Mouse (Mus musculus) left cerebral cortex, postnatal 36 days (tissue): Measurements from ENCODE around the gene Tbx22. TPM values are rescaled to one million over a fixed set of nuclear protein-coding genes. Genes with fewer than 3 reads are reported as not detected.
A peak's percentile ranks its signal among the peaks of the same experiment; 100 is the strongest.

ENCODE experiments used
- DNase-seq, 2 experiments: peaks; one replicate each; pipeline ENCODE4 v3.0.0; 2021 to 2022; ENCODE audit warnings: low spot score in 2 of 2, mixed read lengths in 1 of 2
- intact Hi-C: fragments of 180-260 bp; cut with DNase I; formaldehyde crosslinking; loops from one replicate; pipeline ENCODE4 v1.15.1; 2025
- total RNA-seq, 2 experiments: library from RNA; stranded (reverse); gene quantifications; 2 replicates each; pipeline ENCODE4 v1.2.3; 2021

Gene Tbx22
- under 1 TPM in 1 of 2 experiments, not detected in 1; 0.44 TPM for total RNA-seq

DNA sequence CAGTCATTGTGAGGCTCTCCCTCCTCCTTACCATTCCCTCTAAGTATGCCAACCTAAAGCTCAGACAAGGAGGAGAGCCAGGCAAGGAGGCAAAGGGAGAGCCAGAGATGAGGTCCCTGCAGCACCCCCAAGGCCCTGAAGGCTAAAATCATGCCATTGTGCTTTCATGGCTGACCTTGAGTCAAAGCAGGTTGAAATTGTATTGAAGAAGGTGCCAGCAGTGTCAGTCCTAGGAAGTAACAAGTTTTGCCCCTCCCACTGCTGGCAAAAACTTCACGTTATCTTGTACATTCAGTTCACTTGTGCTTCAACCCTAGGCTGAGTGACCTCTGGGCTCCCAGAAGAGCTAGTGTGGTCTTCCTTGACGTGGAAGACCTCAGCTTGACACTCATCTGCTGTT is at the start of gene Tbx22:
Tbx22 (plus strand) TSS at position 301 of the 400 bp plus-strand sequence.
- no peak for DNase-seq
- intact Hi-C loops, result no loop called here

DNA sequence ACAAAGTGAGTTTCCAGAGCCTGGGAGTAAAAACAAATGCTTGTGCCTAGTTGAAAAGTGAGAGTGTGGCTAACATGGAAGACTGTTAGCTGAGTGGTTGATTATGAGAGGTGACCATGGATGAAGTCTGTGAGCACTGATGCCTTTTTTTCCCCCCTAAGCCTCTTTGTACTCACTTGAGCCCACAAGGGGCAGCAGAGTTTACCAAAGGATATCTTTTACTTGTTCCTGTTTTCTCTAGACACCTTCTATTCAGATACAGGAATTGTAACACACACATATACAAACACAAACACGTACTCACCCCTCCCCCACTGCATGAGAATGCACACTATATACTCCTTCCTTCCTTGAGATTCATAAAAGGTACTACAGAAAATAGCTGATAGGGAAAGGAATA is 913 bp downstream of the Tbx22 start:
- intact Hi-C loops, result no loop called here
- DNase-seq, result no peak

DNA sequence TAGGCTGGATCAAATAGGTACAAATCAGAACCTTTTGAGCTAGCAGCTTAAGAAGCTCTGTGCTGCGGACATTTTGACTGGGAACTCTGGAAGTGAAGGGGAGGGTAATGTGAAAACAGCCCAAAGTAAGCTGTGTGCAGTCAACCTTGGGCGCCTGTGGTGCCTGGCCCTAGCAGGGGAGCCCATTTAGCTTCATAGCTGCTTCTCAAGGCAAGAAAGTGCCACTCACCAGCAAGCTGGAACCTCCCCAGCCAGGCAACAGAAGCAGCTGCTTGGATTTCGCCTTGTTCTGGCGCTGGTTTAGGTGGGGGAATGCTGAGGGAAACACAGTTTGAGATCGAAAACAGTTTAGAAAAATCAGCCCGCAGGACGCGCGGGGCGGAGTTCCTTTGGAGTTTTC is 11.4 kb downstream of the Tbx22 start:
- intact Hi-C loops, result no loop called here
- peak in 1 of 2 experiments; percentile 5 for DNase-seq

DNA sequence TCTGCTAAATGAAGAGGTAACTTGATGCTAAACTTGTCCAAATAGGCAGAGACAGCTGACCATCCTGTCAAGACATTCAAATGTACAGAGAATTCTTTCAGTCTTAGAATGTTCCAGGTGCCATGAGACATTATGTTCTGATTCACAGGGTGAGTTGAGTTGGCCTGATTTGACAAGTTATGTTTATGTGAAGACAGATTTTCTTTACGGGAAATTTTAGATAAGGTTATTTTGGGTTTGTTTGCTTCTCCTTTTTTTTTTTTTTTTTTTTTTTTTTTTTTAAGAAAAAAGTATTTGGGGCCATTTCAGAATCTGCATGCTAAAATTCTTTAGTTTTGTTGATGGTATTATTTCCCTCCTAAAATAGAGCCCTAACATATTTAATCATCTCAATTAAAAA is 40.8 kb downstream of the Tbx22 start:
- intact Hi-C loops, result no loop called here

DNA sequence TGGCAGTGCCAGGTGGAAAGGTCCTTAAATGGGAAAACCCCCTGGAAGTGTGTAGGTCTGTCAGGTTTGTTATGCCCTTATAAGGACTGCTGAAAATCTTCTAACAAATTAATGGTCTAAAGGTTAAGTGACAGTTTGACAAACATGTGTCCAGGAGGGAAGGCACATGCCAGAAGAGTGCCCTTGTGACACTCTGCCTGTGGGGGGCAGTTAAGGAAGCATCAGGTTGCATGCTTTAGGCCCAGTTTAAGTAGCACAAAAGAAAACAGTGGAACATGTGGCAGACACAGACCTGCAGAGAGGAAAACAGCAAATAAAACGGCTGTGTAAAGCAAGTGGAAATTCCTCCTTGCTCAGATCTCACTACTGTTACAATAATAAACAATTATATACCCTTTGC is 55.8 kb downstream of the Tbx22 start:
- no peak for DNase-seq
- intact Hi-C loops, result no loop called here

More for the DNA sequence above, 40.8 kb downstream of the Tbx22 start:
- no peak for DNase-seq

Other genes starting within 250 kb of the Tbx22 start
- not detected for gene Tent5d, start 124.6 kb downstream of the Tbx22 start, total RNA-seq
- 10 to 100 TPM; 30.4 to 36.3 TPM for gene 2610002M06Rik, start 148.4 kb downstream of the Tbx22 start, total RNA-seq